8 mouse cellular contexts compared by ENCODE assay signal in the genomic region with DNA sequence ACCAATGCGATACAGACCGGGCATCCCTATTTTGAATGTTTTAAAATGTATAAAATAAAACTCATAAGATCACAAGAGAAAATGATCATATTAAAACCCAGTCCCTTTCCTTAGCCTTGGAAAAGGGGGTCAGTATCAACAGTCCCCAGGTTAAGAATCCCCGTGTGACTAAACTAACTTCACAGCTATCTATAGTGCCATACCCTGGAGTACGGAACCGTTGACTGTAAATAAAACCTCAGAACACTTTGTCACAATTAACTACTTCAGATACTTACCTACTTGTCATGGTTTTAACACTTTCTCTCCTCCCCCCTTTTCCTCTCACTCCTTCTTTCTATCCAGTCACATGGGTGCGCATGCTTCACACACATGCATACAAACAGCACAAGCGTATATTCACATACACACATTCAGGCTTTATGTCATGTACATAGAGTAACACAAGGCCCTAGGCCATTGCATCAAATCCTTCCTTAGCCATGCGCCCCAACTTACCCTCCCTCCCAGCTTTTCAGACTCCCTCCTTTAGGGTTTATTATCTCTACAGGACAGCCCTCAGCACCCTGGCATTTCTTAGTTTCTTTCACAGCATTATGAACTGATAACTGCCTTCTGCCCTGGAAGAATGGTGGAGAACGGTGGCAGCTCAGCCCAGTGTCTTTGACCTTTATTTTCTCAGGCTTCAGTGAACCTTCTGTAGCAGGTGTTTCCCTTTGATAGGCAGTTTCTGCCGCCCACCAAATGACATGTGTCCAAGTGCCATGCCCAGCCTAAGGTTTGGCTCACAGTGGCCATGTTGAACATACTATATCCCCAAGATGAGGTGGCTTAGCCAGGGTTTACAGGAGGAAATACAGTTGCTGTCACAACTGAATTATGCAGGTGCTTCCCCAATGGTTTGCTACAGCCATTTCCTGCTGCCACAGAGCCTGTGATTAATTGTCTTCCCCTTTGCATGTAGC. TPM values are rescaled to one million over a fixed set of nuclear protein-coding genes. Genes with fewer than 3 reads are reported as not detected.
A peak's percentile ranks its signal among the peaks of the same experiment; 100 is the strongest.
DNase-seq lines count a peak whose midpoint lies in the region; ATAC-seq lines count a peak whose summit lies in the region.

A gene (plus strand): TSS at position 937 of the 965 bp plus-strand sequence.

- H3K9me3 ChIP-seq in hindbrain, embryonic 12.5 days (replicated peaks): no peaks in the 10 kb centered on the region
- H3K9me3 ChIP-seq in megakaryocyte, embryonic 14.5 days: no peaks in the 10 kb centered on the region
- no peaks in the 10 kb centered on the region for H3K9me3 ChIP-seq in stomach, embryonic 16.5 days (replicated peaks; ENCODE audit: control insufficient read depth, low read length)

- H3K4me3 ChIP-seq in hindbrain, embryonic 12.5 days: no peak within 1 kb of the TSS
- H3K4me3 ChIP-seq in megakaryocyte, embryonic 14.5 days (replicated peaks): peak within 1 kb of the TSS; percentile 75
- H3K4me3 ChIP-seq in stomach, embryonic 16.5 days (replicated peaks; ENCODE audit: low read length): no peak within 1 kb of the TSS

- no peak for DNase-seq in urinary bladder, adult 2 months (ENCODE audit: low spot score)
- no peak for DNase-seq in urinary bladder, postnatal 14 days (ENCODE audit: low spot score)
- DNase-seq in gastrocnemius, adult 18-20 months (ENCODE audit: low spot score): no peak
- DNase-seq in left cerebral cortex, adult 8-10 months (ENCODE audit: low spot score in 2 of 2): no peak
- DNase-seq in MN1 (ENCODE audit: low spot score): no peak

- H3K27me3 ChIP-seq in hindbrain, embryonic 12.5 days: no peaks in the 10 kb centered on the region
- H3K27me3 ChIP-seq in megakaryocyte, embryonic 14.5 days (replicated peaks): no peaks in the 10 kb centered on the region
- no peaks in the 10 kb centered on the region for H3K27me3 ChIP-seq in stomach, embryonic 16.5 days (ENCODE audit: control insufficient read depth, insufficient read depth, low read length)

- no peak for ATAC-seq in hindbrain, embryonic 12.5 days (ENCODE audit: low FRiP score)
- ATAC-seq in stomach, embryonic 16.5 days (ENCODE audit: insufficient read depth, low FRiP score): peak; percentile 70

- no peaks in the 10 kb centered on the region for H3K36me3 ChIP-seq in hindbrain, embryonic 12.5 days
- no peaks in the 10 kb centered on the region for H3K36me3 ChIP-seq in megakaryocyte, embryonic 14.5 days (replicated peaks; ENCODE audit: low read length)
- H3K36me3 ChIP-seq in stomach, embryonic 16.5 days (ENCODE audit: control insufficient read depth, insufficient read depth, low read length): no peaks in the 10 kb centered on the region

- H3K4me2 ChIP-seq in hindbrain, embryonic 12.5 days (replicated peaks): no peak within 1 kb of the TSS
- H3K4me2 ChIP-seq in stomach, embryonic 16.5 days (ENCODE audit: low read depth, low read length): 0 out of 2 replicates have a peak within 1 kb of the TSS, but pooled peaks have one; percentile 9

- H3K27ac ChIP-seq in hindbrain, embryonic 12.5 days: no peak within 1 kb of the TSS
- H3K27ac ChIP-seq in stomach, embryonic 16.5 days (ENCODE audit: low read length): peak within 1 kb of the TSS; percentile 3; the same call in 1 of the 2 replicates

- WGBS in hindbrain, embryonic 12.5 days: 85% methylated on average over 10 of the region's 10 CpGs
- 77% methylated on average over 10 of the region's 10 CpGs for WGBS in stomach, embryonic 16.5 days

- H3K4me1 ChIP-seq in hindbrain, embryonic 12.5 days: peaks cover 24% of the 10 kb centered on the region
- peaks cover 91% of the 10 kb centered on the region for H3K4me1 ChIP-seq in megakaryocyte, embryonic 14.5 days
- peaks cover 9% of the 10 kb centered on the region; the same call in 1 of the 2 replicates for H3K4me1 ChIP-seq in stomach, embryonic 16.5 days (ENCODE audit: control insufficient read depth, insufficient read depth, low read length)

- H3K9ac ChIP-seq in hindbrain, embryonic 12.5 days: no peak within 1 kb of the TSS
- H3K9ac ChIP-seq in stomach, embryonic 16.5 days (ENCODE audit: low read length): no peak within 1 kb of the TSS

RNA-seq across cellular contexts. Expression of the gene that starts here (rescaled TPM):
- polyA plus RNA-seq in urinary bladder, adult 2 months (2012; rRNA removed): 84.4 and 84.8 TPM in 2 replicates
- total RNA-seq in gastrocnemius, adult 18-20 months (2021): 10 to 100 TPM; 22.4 to 26.8 TPM
- polyA plus RNA-seq in hindbrain, embryonic 12.5 days (2016; fragmentation: Nextera tagmentation; extraction: Ambion mirVana): 92.0 and 95.1 TPM in 2 replicates
- 100 to 1,000 TPM; 239 to 271 (median 254) TPM for total RNA-seq in left cerebral cortex, adult 8-10 months (2022)
- 98.5 and 119 TPM in 2 replicates for polyA plus RNA-seq in megakaryocyte, embryonic 14.5 days (2012; ENCODE audit: insufficient read depth, low replicate concordance)
- polyA plus RNA-seq in stomach, embryonic 16.5 days (2015; fragmentation: Nextera tagmentation; extraction: Ambion mirVana): 80.0 and 94.9 TPM in 2 replicates

Comparison
In these comparisons a context has a peak if more than half of its experiments do, and no peak if none do; other contexts are left out.
1. RNA of the gene that starts here (total RNA-seq): 239 to 271 TPM in left cerebral cortex, adult 8-10 months; 22.4 to 26.8 TPM in gastrocnemius, adult 18-20 months; every median in the first group is over 4 times any median in the second.